Mouse (Mus musculus) adrenal gland, postnatal 36 days (tissue): ENCODE data around the gene Gtdc1. TPM values are rescaled to one million over a fixed set of nuclear protein-coding genes. Genes with fewer than 3 reads are reported as not detected.
"Not testable (repeated sequence)": the region's sequence is repeated elsewhere in the genome, so short reads cannot be mapped to it uniquely, and the experiment has no call there.

Source experiments
- DNase-seq, 2 experiments: peaks; one replicate each; pipeline ENCODE4 v3.0.0; 2021; ENCODE audit warnings: mixed read lengths in 1 of 2
- total RNA-seq, 2 experiments: library from RNA; stranded (reverse); gene quantifications; 2 replicates each; pipeline ENCODE4 v1.2.3; 2021

Gtdc1 gene
- total RNA-seq, 2 experiments from 2014 or later: 13.3 to 13.9 TPM

GRCm38 (mm10) chr2:44780961-44781360 lies 146.5 kb downstream of the Gtdc1 start:
- DNase-seq: no peak

- DNase-seq: no peak
Observed at GRCm38 (mm10) chr2:44763898-44764297, 163.6 kb downstream of the Gtdc1 start.

GRCm38 (mm10) chr2:44736618-44737017 lies 190.8 kb downstream of the Gtdc1 start:
- DNase-seq: no peak

GRCm38 (mm10) chr2:44721461-44721860 lies 206.0 kb downstream of the Gtdc1 start:
- no peak for DNase-seq

GRCm38 (mm10) chr2:44705883-44706615 lies 221.4 kb downstream of the Gtdc1 start:
- no peak for DNase-seq

GRCm38 (mm10) chr2:44700276-44700675 lies 227.2 kb downstream of the Gtdc1 start:
- no peak for DNase-seq

GRCm38 (mm10) chr2:44696441-44696840 lies 231.0 kb downstream of the Gtdc1 start:
- no peak for DNase-seq

- no peak for DNase-seq
Observed at GRCm38 (mm10) chr2:44693898-44694297, 233.6 kb downstream of the Gtdc1 start.

GRCm38 (mm10) chr2:44664049-44664448 lies 263.4 kb downstream of the Gtdc1 start:
- DNase-seq: no peak

- no peak for DNase-seq
Observed at GRCm38 (mm10) chr2:44659870-44660269, 267.6 kb downstream of the Gtdc1 start.

GRCm38 (mm10) chr2:44659011-44659410 lies 268.4 kb downstream of the Gtdc1 start:
- DNase-seq: no peak

GRCm38 (mm10) chr2:44648537-44648936 lies 278.9 kb downstream of the Gtdc1 start:
- no peak for DNase-seq

GRCm38 (mm10) chr2:44646398-44646797 lies 281.1 kb downstream of the Gtdc1 start:
- DNase-seq: no peak

GRCm38 (mm10) chr2:44639370-44639769 lies 288.1 kb downstream of the Gtdc1 start:
- DNase-seq: no peak

GRCm38 (mm10) chr2:44638157-44638556 lies 289.3 kb downstream of the Gtdc1 start:
- DNase-seq: no peak

GRCm38 (mm10) chr2:44633971-44634370 lies 293.5 kb downstream of the Gtdc1 start:
- DNase-seq: no peak

- DNase-seq: no peak
Observed at GRCm38 (mm10) chr2:44633064-44633463, 294.4 kb downstream of the Gtdc1 start.

- DNase-seq: no peak
Observed at GRCm38 (mm10) chr2:44632584-44632983, 294.9 kb downstream of the Gtdc1 start.

GRCm38 (mm10) chr2:44631064-44631463 lies 296.4 kb downstream of the Gtdc1 start:
- no peak for DNase-seq

- DNase-seq: no peak
Observed at GRCm38 (mm10) chr2:44628778-44629177, 298.7 kb downstream of the Gtdc1 start.

GRCm38 (mm10) chr2:44625154-44625553 lies 302.3 kb downstream of the Gtdc1 start:
- DNase-seq: no peak

GRCm38 (mm10) chr2:44622471-44622870 lies 305.0 kb downstream of the Gtdc1 start:
- no peak for DNase-seq

- DNase-seq: not testable (repeated sequence)
Observed at GRCm38 (mm10) chr2:44599653-44600052, 327.8 kb downstream of the Gtdc1 start.

- DNase-seq: no peak
Observed at GRCm38 (mm10) chr2:44594276-44594675, 333.2 kb downstream of the Gtdc1 start.
